Mouse (Mus musculus): ENCODE results near the gene Megf8.

DNA sequence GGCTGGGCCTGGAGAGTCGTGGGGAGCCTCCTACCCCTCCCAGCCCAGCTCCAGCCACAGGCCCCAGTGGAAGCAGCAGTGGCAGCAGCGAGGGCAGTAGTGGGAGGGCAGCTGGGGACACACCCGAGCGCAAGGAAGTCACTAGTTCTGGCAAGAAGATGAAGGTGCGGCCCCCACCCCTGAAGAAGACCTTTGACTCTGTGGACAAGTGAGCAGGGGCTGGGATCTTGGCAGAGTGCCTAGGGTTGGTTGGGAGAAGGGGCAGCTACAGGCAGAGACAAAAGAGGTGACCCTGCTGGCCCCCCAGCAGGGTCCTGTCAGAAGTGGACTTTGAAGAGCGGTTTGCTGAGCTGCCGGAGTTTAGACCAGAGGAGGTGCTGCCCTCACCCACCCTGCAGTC, 24.9 kb upstream of the Megf8 start:
- TF ChIP-seq CTCF (IDR thresholded peaks at IDR 0.05; ENCODE audit: extremely low read depth, insufficient read depth, low read length) (no peak), POLR2A (IDR thresholded peaks at IDR 0.05; ENCODE audit: extremely low read depth, insufficient read depth, low read length) (no peak)
